Mouse (Mus musculus) myocyte (in vitro differentiated cells): ENCODE data around the gene Lce1i.

ENCODE experiments used
- E2F4 ChIP-seq: IDR thresholded peaks from one replicate; pipeline ENCODE4 v1.6.1; 2011; ENCODE audit warnings: mild to moderate bottlenecking, control low read depth, moderate library complexity; ENCODE audit not compliant: insufficient read depth
- MAX ChIP-seq: IDR thresholded peaks from one replicate; pipeline ENCODE4 v1.6.1; 2011; ENCODE audit warnings: low read depth, mild to moderate bottlenecking, control low read depth
- POLR2A ChIP-seq: IDR thresholded peaks from one replicate; pipeline ENCODE4 v1.6.1; 2011; ENCODE audit warnings: low read depth, mild to moderate bottlenecking, control low read depth, moderate library complexity; ENCODE audit not compliant: insufficient read length
- POLR2AphosphoS2 ChIP-seq: IDR thresholded peaks from one replicate; pipeline ENCODE4 v1.6.1; 2011; ENCODE audit warnings: low read depth, control low read depth; ENCODE audit not compliant: insufficient read length
- SRF ChIP-seq: IDR thresholded peaks from one replicate; pipeline ENCODE4 v1.6.1; 2011; ENCODE audit warnings: low read depth; ENCODE audit not compliant: control insufficient read depth, insufficient read length
- TCF12 ChIP-seq: IDR thresholded peaks from one replicate; pipeline ENCODE4 v1.6.1; 2011; ENCODE audit warnings: mild to moderate bottlenecking, control low read depth; ENCODE audit not compliant: poor library complexity, insufficient read depth, severe bottlenecking
- USF1 ChIP-seq: IDR thresholded peaks from one replicate; pipeline ENCODE4 v1.6.1; 2011; ENCODE audit warnings: low read depth, mild to moderate bottlenecking, control low read depth, moderate library complexity

- TF ChIP-seq TCF12 (no peak), POLR2A (no peak), MAX (no peak), POLR2AphosphoS2 (no peak), USF1 (no peak), SRF (no peak), E2F4 (no peak)
These were observed 29.1 kb upstream of the Lce1i start, which contains the start of gene Lce1k for GRCm38 (mm10) chr3:92807791-92808190.
